Mouse (Mus musculus) myocyte (in vitro differentiated cells): Measurements from ENCODE around the gene Cyp4a12b.
"Not testable (repeated sequence)": the region's sequence is repeated elsewhere in the genome, so short reads cannot be mapped to it uniquely, and the experiment has no call there.

Experiments
- CEBPB ChIP-seq: IDR thresholded peaks from 2 replicates; pipeline ENCODE4 v1.6.1; 2011; ENCODE audit warnings: mild to moderate bottlenecking, moderate library complexity; ENCODE audit not compliant: poor library complexity, insufficient read depth, severe bottlenecking
- E2F4 ChIP-seq: IDR thresholded peaks from one replicate; pipeline ENCODE4 v1.6.1; 2011; ENCODE audit warnings: mild to moderate bottlenecking, control low read depth, moderate library complexity; ENCODE audit not compliant: insufficient read depth
- MAX ChIP-seq: IDR thresholded peaks from one replicate; pipeline ENCODE4 v1.6.1; 2011; ENCODE audit warnings: low read depth, mild to moderate bottlenecking, control low read depth
- MYOD1 ChIP-seq, 3 experiments: IDR thresholded peaks; one replicate each; pipeline ENCODE4 v1.6.1; 2011; ENCODE audit warnings: control low read depth in 2 of 3, low read depth in 2 of 3, mild to moderate bottlenecking in 2 of 3, moderate library complexity in 1 of 3; ENCODE audit not compliant: insufficient read length in 2 of 3, control insufficient read depth in 1 of 3
- MYOG ChIP-seq, 3 experiments: IDR thresholded peaks; one replicate each; pipeline ENCODE4 v1.6.1; 2011; ENCODE audit warnings: control low read depth in 2 of 3, low read depth in 2 of 3, mild to moderate bottlenecking in 2 of 3; ENCODE audit not compliant: insufficient read length in 2 of 3, control insufficient read depth in 1 of 3, insufficient read depth in 1 of 3
- POLR2A ChIP-seq: IDR thresholded peaks from one replicate; pipeline ENCODE4 v1.6.1; 2011; ENCODE audit warnings: low read depth, mild to moderate bottlenecking, control low read depth, moderate library complexity; ENCODE audit not compliant: insufficient read length
- POLR2AphosphoS2 ChIP-seq: IDR thresholded peaks from one replicate; pipeline ENCODE4 v1.6.1; 2011; ENCODE audit warnings: low read depth, control low read depth; ENCODE audit not compliant: insufficient read length
- REST ChIP-seq: IDR thresholded peaks from one replicate; pipeline ENCODE4 v1.6.1; 2011; ENCODE audit warnings: mild to moderate bottlenecking, control low read depth, moderate library complexity; ENCODE audit not compliant: insufficient read depth, insufficient read length
- SRF ChIP-seq: IDR thresholded peaks from one replicate; pipeline ENCODE4 v1.6.1; 2011; ENCODE audit warnings: low read depth; ENCODE audit not compliant: control insufficient read depth, insufficient read length
- TCF12 ChIP-seq: IDR thresholded peaks from one replicate; pipeline ENCODE4 v1.6.1; 2011; ENCODE audit warnings: mild to moderate bottlenecking, control low read depth; ENCODE audit not compliant: poor library complexity, insufficient read depth, severe bottlenecking
- USF1 ChIP-seq: IDR thresholded peaks from one replicate; pipeline ENCODE4 v1.6.1; 2011; ENCODE audit warnings: low read depth, mild to moderate bottlenecking, control low read depth, moderate library complexity

DNA sequence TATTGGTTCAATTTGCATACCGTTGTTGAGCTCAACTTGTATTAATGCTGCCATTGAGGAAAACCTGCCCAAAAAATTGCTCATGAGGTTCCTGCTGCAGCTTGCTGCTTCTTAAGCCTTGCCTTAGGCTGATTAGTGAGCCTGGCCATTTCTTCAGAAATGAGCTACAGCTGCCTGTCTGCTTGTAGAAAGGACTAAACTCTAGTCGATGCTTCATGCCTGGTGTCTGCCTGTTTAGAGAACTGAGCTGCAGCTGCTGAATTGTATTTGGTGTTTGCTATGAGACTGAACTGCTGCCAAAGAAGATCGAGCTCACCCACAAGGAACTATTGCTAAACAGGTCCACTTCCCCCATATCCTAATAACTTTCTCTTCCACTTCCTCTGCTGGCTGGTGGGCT lies 45.8 kb upstream of the Cyp4a12b start:
- not testable (repeated sequence) for TF ChIP-seq POLR2A; CEBPB; MAX; POLR2AphosphoS2; E2F4; USF1; MYOD1 (IDR thresholded peaks at IDR 0.05; ENCODE audit: control insufficient read depth in 1 of 3, insufficient read length in 2 of 3, low read depth in 2 of 3); TCF12; MYOG (IDR thresholded peaks at IDR 0.05; ENCODE audit: control insufficient read depth in 1 of 3, insufficient read depth in 1 of 3, insufficient read length in 2 of 3, low read depth in 2 of 3); REST; SRF
